Mouse (Mus musculus) midbrain, embryonic 12.5 days (tissue): ENCODE data around the gene Tacc2. TPM values are rescaled to one million over a fixed set of nuclear protein-coding genes. Genes with fewer than 3 reads are reported as not detected.

Source experiments
- ATAC-seq: fragments of 200-750 bp; cut with Nextera tagmentation; 2 replicates; pipeline ENCODE4 v1.8.0; 2017; ENCODE audit warnings: low read depth, moderate TSS enrichment, moderate library complexity; ENCODE audit not compliant: low FRiP score
- H3K27ac ChIP-seq: fragments of 300-500 bp; sonication (generic); replicated peaks from 2 replicates; pipeline ENCODE4 v1.5.1; 2016; ENCODE audit warnings: mild to moderate bottlenecking
- H3K27me3 ChIP-seq: fragments of 300-500 bp; sonication (generic); 2 replicates; pipeline ENCODE4 v1.6.1; 2016; ENCODE audit warnings: mild to moderate bottlenecking
- H3K36me3 ChIP-seq: fragments of 300-500 bp; sonication (generic); 2 replicates; pipeline ENCODE4 v1.6.1; 2016
- H3K4me1 ChIP-seq: fragments of 300-500 bp; sonication (generic); 2 replicates; pipeline ENCODE4 v1.6.1; 2016
- H3K4me2 ChIP-seq: fragments of 300-500 bp; sonication (generic); replicated peaks from 2 replicates; pipeline ENCODE4 v1.6.1; 2016; ENCODE audit warnings: mild to moderate bottlenecking, moderate library complexity
- H3K4me3 ChIP-seq: fragments of 300-500 bp; sonication (generic); 2 replicates; pipeline ENCODE4 v1.5.1; 2016; ENCODE audit warnings: mild to moderate bottlenecking
- H3K9ac ChIP-seq: fragments of 300-500 bp; sonication (generic); replicated peaks from 2 replicates; pipeline ENCODE4 v1.6.1; 2016; ENCODE audit warnings: mild to moderate bottlenecking, moderate library complexity
- H3K9me3 ChIP-seq: fragments of 300-500 bp; sonication (generic); 2 replicates; pipeline ENCODE4 v1.6.1; 2016; ENCODE audit warnings: mild to moderate bottlenecking
- WGBS: fragments of 180-500 bp; shearing (Covaris S2); methylation state at CpG from one replicate; pipeline ENCODE4 v1.1.7; 2016; 5-methylcytosine and 5-hydroxymethylcytosine counted together
- polyA plus RNA-seq: library from polyadenylated mRNA; unstranded; fragments of >200 nt; fragmentation: Nextera tagmentation; extraction: Ambion mirVana; gene quantifications from 2 replicates; pipeline ENCODE4 v1.2.1, GENCODE M21; 2016

The Tacc2 gene
- polyA plus RNA-seq, 1 experiment from 2014 or later = 73.6 TPM

DNA sequence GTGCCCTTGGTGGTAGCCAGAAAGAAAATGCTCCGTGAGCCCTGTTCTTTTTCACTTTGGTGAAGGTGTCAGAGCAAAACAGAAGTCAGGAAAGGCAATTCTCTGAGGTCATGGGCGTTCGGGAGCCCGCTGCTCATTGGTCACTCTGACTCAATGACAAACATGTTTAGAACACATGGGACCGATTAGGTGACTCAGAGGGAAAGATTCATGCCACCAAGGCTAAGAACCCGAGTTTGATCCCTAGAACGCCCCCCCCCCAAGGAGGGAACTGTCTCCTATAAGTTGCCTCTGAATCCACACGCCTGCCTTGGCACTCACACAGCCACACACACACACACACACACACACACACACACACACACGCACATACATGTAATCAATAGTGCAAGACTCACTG, 216.4 kb downstream of the Tacc2 start:
- Histone ChIP-seq H3K36me3 (no peaks in the 10 kb centered on the region), H3K9ac (no peak overlapping the region), H3K27me3 (no peaks in the 10 kb centered on the region), H3K4me1 (no peaks in the 10 kb centered on the region), H3K4me3 (no peak overlapping the region), H3K27ac (no peak overlapping the region), H3K4me2 (no peak overlapping the region), H3K9me3 (no peaks in the 10 kb centered on the region)
- no peak for ATAC-seq
- WGBS = 79% methylated on average over 8 of the region's 9 CpGs

DNA sequence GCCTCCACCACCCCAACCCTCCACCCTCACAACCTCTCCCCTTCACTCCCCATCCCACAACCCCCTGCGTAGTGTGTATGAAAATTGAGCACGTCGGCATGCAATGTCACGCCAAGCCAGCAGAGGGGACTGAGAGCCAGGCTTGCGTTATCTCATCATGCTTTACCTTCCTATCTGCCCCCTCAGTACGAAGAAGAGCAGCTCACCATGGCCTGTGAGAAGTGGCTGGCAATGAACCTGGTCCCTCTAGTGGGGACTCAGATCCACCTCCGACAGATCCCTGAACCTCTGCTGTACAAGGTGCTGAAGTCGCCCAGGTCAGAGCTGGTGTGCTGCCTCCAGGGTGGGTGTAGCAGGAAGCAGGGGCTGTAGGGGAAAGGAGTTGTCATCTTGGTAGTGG, 219.5 kb downstream of the Tacc2 start:
- no peaks in the 10 kb centered on the region for H3K9me3 ChIP-seq
- H3K4me3 ChIP-seq = no peak overlapping the region
- no peaks in the 10 kb centered on the region for H3K4me1 ChIP-seq
- H3K27me3 ChIP-seq = no peaks in the 10 kb centered on the region
- 61% methylated on average over 8 of the region's 8 CpGs for WGBS
- H3K36me3 ChIP-seq = no peaks in the 10 kb centered on the region
- no peak for ATAC-seq
- H3K4me2 ChIP-seq = no peak overlapping the region
- H3K9ac ChIP-seq = no peak overlapping the region
- H3K27ac ChIP-seq = no peak overlapping the region

DNA sequence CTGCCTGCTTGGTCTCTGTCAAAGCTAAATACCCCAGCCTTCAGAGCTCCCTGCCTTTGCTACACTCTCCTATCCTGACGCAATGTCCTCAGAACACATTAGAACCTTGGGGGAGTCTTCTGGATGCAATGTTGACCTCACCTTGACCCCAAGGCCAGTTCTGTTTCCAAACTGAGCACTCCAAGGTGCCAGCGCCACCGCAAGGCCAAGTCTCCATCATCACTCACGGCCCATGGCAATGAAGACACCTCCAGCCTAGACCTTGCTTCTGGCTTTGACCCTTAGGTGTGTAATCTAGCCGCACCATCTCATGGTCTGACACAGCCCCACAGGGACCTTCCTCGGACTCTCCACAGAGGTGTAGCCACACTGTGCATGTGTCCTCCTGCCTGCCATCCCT, 220.3 kb downstream of the Tacc2 start:
- Histone ChIP-seq H3K9me3 (no peaks in the 10 kb centered on the region), H3K36me3 (no peaks in the 10 kb centered on the region), H3K27me3 (no peaks in the 10 kb centered on the region), H3K9ac (no peak overlapping the region), H3K4me1 (no peaks in the 10 kb centered on the region), H3K4me2 (no peak overlapping the region), H3K4me3 (no peak overlapping the region), H3K27ac (no peak overlapping the region)
- no peak for ATAC-seq
- WGBS = 93% methylated on average over 6 of the region's 6 CpGs

DNA sequence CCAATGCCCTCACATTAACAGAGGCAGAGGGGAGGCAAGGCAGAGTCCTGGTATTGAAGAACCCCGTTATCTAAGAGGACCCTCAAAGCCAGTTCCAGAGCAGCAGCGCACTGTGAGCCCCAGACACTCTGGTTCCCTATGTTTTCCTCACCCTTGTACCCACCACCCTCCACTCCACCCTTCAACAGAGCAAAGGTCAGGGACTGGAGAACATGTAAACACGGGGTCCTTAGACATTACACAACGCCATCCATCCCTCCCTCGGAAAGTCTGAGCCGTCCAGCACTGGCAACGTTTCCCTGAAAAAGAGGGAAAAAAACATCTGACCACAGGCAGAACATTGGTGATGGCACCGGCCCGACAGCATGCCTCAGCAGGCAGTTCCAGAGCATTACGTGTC, 222.2 kb downstream of the Tacc2 start:
- Histone ChIP-seq H3K9ac (no peak overlapping the region), H3K27me3 (no peaks in the 10 kb centered on the region), H3K4me2 (no peak overlapping the region), H3K4me1 (no peaks in the 10 kb centered on the region), H3K9me3 (no peaks in the 10 kb centered on the region), H3K36me3 (no peaks in the 10 kb centered on the region), H3K27ac (no peak overlapping the region), H3K4me3 (no peak overlapping the region)
- WGBS = 84% methylated on average over 10 of the region's 10 CpGs
- ATAC-seq = no peak

DNA sequence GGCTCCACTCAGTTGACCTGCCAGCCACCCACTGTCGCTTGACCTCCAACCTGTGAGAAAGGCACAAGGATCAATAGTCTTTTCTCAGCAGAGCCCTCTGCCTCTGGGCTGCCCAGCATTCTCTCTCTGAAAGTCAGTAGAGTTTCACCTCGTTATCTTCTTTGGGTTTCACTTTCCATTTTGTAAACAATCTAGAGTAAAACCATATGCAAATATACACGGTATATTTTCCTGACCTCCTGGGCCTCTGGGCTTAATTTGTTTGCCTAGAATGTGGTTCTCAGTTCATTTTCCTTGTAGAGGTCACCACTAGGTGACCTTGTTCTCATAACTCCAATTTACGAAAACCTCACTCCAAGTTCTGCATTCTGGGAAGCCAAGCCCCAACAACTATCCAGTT, 223.4 kb downstream of the Tacc2 start:
- Histone ChIP-seq H3K27ac (no peak overlapping the region), H3K4me3 (no peak overlapping the region), H3K27me3 (no peaks in the 10 kb centered on the region), H3K4me1 (no peaks in the 10 kb centered on the region), H3K36me3 (no peaks in the 10 kb centered on the region), H3K4me2 (no peak overlapping the region), H3K9me3 (no peaks in the 10 kb centered on the region), H3K9ac (no peak overlapping the region)
- no peak for ATAC-seq
- WGBS = 71% methylated on average over 4 of the region's 4 CpGs

DNA sequence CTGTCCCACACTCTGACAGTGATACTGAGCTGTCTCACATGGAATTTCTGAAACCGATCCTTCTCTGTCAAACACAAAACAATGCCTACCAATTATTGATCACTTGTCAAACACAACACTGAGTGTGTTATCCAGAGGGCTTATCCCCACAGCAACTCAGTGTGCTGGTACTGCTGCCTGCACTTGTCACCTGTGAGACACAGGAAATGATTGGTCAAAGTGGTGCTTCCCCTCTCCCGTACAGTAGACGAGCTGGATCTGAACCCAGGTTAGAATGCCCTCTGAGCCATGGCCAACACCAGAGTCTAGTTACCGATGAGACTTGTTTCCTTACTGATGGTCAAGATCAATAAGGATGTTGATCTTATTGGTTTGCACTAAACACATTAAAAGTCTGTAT, 224.6 kb downstream of the Tacc2 start:
- H3K9ac ChIP-seq = no peak overlapping the region
- H3K4me1 ChIP-seq = no peaks in the 10 kb centered on the region
- H3K4me2 ChIP-seq = no peak overlapping the region
- H3K9me3 ChIP-seq = no peaks in the 10 kb centered on the region
- H3K4me3 ChIP-seq = no peak overlapping the region
- 90% methylated on average over 4 of the region's 4 CpGs for WGBS
- no peaks in the 10 kb centered on the region for H3K36me3 ChIP-seq
- no peaks in the 10 kb centered on the region for H3K27me3 ChIP-seq
- ATAC-seq = no peak
- H3K27ac ChIP-seq = no peak overlapping the region

DNA sequence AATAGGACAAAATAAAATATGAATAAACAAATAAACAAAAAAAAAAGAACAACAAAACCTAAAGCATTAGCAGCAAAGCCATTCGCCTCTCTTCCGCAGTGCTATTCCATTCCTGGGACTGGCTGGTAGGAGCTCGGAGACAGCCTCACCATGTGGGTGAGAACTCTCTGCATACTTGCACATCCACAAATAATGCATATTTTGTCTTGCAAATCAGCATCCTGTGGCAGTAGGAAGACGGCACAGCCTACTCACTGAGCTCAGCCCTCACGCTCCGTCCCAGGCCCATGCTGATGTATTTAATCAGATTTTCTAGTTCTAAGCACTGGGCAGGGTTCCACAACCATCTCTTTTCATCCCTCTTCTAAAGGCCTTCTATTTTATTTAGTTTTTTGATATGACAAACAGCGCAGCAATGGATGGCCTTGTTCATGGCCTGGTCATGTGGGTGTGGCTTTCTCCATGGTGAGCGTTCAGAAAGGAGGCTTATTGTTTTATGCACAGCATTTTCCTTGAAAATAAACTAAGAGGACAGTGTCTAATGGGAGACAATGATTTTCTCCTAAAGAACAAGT, 226.1 kb downstream of the Tacc2 start:
- Histone ChIP-seq H3K36me3 (no peaks in the 10 kb centered on the region), H3K27me3 (no peaks in the 10 kb centered on the region), H3K4me1 (no peaks in the 10 kb centered on the region), H3K9me3 (no peaks in the 10 kb centered on the region), H3K4me3 (no peak overlapping the region), H3K9ac (no peak overlapping the region), H3K27ac (no peak overlapping the region), H3K4me2 (no peak overlapping the region)
- ATAC-seq = no peak
- 83% methylated on average over 8 of the region's 8 CpGs for WGBS

DNA sequence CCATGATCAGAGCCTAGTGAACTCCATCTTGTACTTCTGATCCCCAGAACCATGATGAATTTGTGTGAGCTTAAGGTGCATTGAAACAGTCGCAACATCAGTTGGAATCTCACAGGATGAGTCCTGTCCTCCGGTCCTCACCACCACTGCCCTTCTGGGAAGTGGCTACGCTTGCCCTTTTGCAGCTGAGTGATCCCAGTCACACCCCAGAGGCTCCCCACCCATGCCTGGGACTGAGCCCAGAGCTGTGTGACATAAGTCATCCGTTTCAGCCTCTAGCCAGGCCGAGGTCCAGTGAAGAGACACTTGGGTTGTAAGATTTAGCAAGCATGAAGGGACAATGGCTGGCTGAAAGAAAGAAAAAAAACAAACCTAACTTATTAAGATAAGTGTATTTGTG, 227.8 kb downstream of the Tacc2 start:
- Histone ChIP-seq H3K4me1 (no peaks in the 10 kb centered on the region), H3K4me3 (no peak overlapping the region), H3K27me3 (no peaks in the 10 kb centered on the region), H3K36me3 (no peaks in the 10 kb centered on the region), H3K9ac (no peak overlapping the region), H3K9me3 (no peaks in the 10 kb centered on the region), H3K4me2 (no peak overlapping the region), H3K27ac (no peak overlapping the region)
- 82% methylated on average over 5 of the region's 5 CpGs for WGBS
- no peak for ATAC-seq

DNA sequence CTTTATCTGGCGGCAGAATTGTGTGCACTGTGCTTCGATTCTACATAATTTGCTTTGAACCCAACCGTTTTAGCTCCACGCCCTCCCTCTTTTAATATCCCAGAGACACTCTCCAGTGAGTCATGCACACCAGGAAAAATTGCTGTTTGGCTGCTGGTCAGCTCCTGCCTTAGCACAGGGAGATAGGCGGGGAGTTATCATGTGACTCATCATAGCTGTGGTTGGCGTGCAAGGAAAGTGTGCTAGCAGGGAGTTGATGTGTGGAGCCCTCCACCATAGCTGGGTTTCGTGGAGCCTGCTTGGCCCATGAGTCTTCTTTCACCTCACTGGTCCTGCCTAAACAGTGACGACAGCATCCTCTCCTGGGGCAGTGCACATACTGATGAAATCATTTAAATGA, 230.5 kb downstream of the Tacc2 start:
- Histone ChIP-seq H3K9me3 (no peaks in the 10 kb centered on the region), H3K4me1 (no peaks in the 10 kb centered on the region), H3K27me3 (no peaks in the 10 kb centered on the region), H3K27ac (no peak overlapping the region), H3K36me3 (no peaks in the 10 kb centered on the region), H3K9ac (no peak overlapping the region), H3K4me3 (no peak overlapping the region), H3K4me2 (no peak overlapping the region)
- ATAC-seq = no peak
- 77% methylated on average over 8 of the region's 8 CpGs for WGBS

DNA sequence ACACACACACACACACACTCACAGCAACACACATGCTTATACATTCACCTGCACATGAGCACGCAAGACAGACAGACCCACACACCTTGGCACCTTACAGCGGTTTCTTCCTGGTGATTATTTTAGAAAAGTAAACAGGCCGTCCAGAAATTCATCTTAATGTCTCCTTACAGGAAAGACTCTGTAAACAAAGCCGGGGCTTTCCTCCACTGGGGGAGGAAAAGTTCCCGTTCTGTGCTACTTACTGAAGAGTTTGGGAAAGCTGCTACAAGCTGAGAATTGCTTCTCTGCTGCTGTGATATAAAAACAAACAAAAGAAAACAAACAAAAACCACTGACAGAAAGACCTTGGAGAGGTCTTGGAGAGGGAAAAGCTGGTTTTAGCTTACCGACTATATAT, 231.5 kb downstream of the Tacc2 start:
- Histone ChIP-seq H3K4me2 (no peak overlapping the region), H3K36me3 (no peaks in the 10 kb centered on the region), H3K9ac (no peak overlapping the region), H3K27me3 (no peaks in the 10 kb centered on the region), H3K9me3 (no peaks in the 10 kb centered on the region), H3K4me1 (no peaks in the 10 kb centered on the region), H3K4me3 (no peak overlapping the region), H3K27ac (no peak overlapping the region)
- WGBS = 83% methylated on average over 6 of the region's 6 CpGs
- no peak for ATAC-seq

DNA sequence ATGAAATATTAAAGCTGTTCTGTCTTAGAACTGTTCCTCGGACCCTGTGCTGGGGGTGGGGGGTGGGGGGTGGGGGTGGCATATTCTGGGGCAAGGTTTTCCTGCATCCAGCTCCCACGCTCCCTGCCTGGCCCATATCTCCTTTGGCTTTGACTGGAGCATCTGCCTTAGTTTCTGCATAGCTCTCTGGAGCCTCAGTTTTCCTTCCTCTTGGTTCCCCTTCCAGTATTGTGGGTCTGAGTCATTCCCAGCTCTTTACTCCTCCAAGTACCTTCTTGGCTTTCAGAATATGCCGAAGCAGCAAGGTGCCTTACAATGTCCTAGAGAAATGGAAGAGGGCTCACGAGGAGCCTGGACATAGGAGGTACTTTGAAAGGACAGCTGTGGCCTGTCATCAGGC, 233.0 kb downstream of the Tacc2 start:
- H3K27ac ChIP-seq = no peak overlapping the region
- no peak overlapping the region for H3K9ac ChIP-seq
- H3K4me3 ChIP-seq = no peak overlapping the region
- no peaks in the 10 kb centered on the region for H3K27me3 ChIP-seq
- no peak overlapping the region for H3K4me2 ChIP-seq
- no peaks in the 10 kb centered on the region for H3K36me3 ChIP-seq
- no peak for ATAC-seq
- no peaks in the 10 kb centered on the region for H3K9me3 ChIP-seq
- H3K4me1 ChIP-seq = no peaks in the 10 kb centered on the region
- WGBS = 89% methylated on average over 4 of the region's 4 CpGs

DNA sequence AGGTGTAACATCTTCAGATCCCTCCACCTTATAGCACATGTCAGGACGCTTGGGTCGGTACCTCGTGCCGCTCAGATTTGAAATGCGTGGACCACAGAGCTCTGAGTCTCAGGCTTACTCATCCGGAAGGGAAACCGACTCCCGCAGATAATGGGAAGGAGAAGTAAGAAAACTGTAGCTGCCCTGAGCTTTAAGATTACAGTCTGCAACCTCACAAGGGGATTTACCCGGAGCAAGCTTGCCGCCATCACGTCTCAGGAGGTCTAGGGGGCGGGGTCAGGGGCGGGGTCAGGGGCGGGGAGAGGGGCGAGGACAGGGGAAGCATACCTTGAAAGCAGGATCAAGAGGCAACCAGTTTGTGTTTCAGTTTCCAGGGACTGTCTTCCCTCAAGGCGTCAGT, 235.2 kb downstream of the Tacc2 start:
- no peak for ATAC-seq
- 38% methylated on average over 16 of the region's 16 CpGs for WGBS

More for the DNA sequence above, 235.2 kb downstream of the Tacc2 start:
- Histone ChIP-seq H3K36me3 (no peaks in the 10 kb centered on the region), H3K27ac (no peak overlapping the region), H3K27me3 (no peaks in the 10 kb centered on the region), H3K9me3 (no peaks in the 10 kb centered on the region), H3K4me3 (no peak overlapping the region), H3K4me1 (no peaks in the 10 kb centered on the region), H3K9ac (no peak overlapping the region), H3K4me2 (no peak overlapping the region)
